Mouse (Mus musculus): ENCODE results near the gene Thap3. TPM values are rescaled to one million over a fixed set of nuclear protein-coding genes. Genes with fewer than 3 reads are reported as not detected.

Gene Thap3
- polyA plus RNA-seq, 1 experiment from 2014 or later, result 6.8 TPM

DNA sequence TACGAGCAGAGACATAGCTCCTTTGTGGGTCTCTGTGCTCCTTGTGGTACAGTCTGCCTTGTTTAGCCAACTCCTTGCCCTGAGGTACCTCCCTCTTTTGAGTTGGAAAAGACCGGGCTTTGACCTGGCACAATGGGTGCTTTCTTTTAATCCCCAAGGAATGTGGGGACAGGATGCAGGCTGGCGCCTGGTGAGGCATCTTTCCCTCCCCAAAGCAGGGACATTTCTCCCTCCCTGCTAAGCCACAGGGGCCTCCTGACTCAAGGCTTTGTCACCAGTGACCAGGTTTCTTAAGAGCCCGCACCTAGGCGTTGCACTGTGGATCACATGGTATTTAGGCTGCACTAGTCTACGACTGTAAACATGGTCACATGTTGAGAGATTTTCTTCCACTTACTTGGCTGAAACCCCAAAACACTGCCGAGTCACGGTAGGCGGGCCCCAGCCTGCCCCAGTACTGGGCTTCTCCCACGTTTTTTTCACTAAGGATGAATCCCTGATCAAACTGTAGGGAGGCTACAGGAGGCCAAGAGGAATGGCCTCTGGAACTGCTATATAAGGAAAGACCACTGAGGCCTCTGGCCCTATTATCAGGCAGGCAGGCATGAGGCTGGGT is 21.4 kb upstream of the Thap3 start:
- TF ChIP-seq CTCF (IDR thresholded peaks at IDR 0.05; ENCODE audit: low read depth) (no peak), EP300 (IDR thresholded peaks at IDR 0.05; ENCODE audit: low read depth) (no peak; the same call in 1 of the 2 replicates)
- ATAC-seq, result peak; percentile 79
- WGBS (ENCODE audit: insufficient replicate concordance), result 2% methylated on average over 10 of the region's 10 CpGs
- Histone ChIP-seq H3K36me3 (replicated peaks; ENCODE audit: insufficient read depth, low read length) (peaks cover 16% of the 10 kb centered on the region; the same call in 1 of the 2 replicates), H3K4me2 (ENCODE audit: low read depth, low read length) (peak overlapping the region; percentile 95), H3K9me3 (ENCODE audit: low read length) (no peaks in the 10 kb centered on the region), H3K27me3 (ENCODE audit: insufficient read depth, low read length) (peaks cover 3% of the 10 kb centered on the region; the same call in 1 of the 2 replicates), H3K27ac (ENCODE audit: low read depth) (peak overlapping the region; percentile 96), H3K4me3 (ENCODE audit: low read depth, low read length) (peak overlapping the region; percentile 87), H3K9ac (replicated peaks) (peak overlapping the region; percentile 83), H3K4me1 (ENCODE audit: insufficient read depth) (peaks cover 37% of the 10 kb centered on the region)
- DNase-seq, result peak; percentile 76

DNA sequence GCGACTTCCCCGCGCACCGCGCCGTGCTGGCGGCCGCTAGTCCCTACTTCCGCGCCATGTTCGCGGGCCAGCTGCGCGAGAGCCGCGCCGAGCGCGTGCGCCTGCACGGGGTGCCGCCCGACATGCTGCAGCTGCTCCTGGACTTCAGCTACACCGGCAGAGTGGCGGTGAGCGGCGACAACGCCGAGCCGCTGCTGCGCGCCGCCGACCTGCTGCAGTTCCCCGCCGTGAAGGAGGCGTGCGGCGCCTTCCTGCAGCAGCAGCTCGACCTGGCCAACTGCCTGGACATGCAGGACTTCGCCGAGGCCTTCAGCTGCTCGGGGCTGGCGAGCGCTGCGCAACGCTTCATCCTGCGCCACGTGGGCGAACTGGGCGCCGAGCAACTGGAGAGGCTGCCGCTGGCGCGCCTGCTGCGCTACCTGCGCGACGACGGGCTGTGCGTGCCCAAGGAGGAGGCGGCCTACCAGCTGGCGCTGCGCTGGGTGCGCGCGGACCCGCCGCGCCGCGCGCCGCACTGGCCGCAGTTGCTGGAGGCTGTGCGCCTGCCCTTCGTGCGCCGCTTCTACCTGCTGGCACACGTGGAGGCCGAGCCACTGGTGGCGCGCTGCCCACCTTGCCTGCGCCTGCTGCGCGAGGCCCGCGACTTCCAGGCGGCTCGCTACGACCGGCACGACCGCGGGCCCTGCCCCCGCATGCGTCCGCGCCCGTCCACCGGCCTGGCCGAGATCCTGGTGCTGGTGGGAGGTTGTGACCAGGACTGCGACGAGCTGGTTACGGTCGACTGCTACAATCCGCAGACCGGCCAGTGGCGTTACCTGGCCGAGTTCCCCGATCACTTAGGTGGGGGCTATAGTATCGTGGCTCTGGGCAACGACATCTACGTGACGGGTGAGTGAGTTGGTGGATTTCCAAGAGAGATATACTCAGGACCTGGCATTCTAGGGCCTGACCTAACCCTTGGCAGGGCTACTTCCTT is 20.6 kb upstream of the Thap3 start:
- DNase-seq, result peak; percentile 64
- H3K36me3 ChIP-seq (replicated peaks; ENCODE audit: insufficient read depth, low read length), result peaks cover 12% of the 10 kb centered on the region; the same call in 1 of the 2 replicates
- H3K4me3 ChIP-seq (ENCODE audit: low read depth, low read length), result peak overlapping the region; percentile 87
- ATAC-seq, result peak; percentile 51
- peaks cover 37% of the 10 kb centered on the region for H3K4me1 ChIP-seq (ENCODE audit: insufficient read depth)
- H3K4me2 ChIP-seq (ENCODE audit: low read depth, low read length), result peak overlapping the region; percentile 95
- H3K9ac ChIP-seq (replicated peaks), result peak overlapping the region; percentile 83
- peaks cover 3% of the 10 kb centered on the region; the same call in 1 of the 2 replicates for H3K27me3 ChIP-seq (ENCODE audit: insufficient read depth, low read length)
- TF ChIP-seq CTCF (IDR thresholded peaks at IDR 0.05; ENCODE audit: low read depth), result no peak
- no peak for TF ChIP-seq EP300 (IDR thresholded peaks at IDR 0.05; ENCODE audit: low read depth)
- peak overlapping the region; percentile 96 for H3K27ac ChIP-seq (ENCODE audit: low read depth)
- WGBS (ENCODE audit: insufficient replicate concordance), result 3% methylated on average over 106 of the region's 115 CpGs
- H3K9me3 ChIP-seq (ENCODE audit: low read length), result no peaks in the 10 kb centered on the region

DNA sequence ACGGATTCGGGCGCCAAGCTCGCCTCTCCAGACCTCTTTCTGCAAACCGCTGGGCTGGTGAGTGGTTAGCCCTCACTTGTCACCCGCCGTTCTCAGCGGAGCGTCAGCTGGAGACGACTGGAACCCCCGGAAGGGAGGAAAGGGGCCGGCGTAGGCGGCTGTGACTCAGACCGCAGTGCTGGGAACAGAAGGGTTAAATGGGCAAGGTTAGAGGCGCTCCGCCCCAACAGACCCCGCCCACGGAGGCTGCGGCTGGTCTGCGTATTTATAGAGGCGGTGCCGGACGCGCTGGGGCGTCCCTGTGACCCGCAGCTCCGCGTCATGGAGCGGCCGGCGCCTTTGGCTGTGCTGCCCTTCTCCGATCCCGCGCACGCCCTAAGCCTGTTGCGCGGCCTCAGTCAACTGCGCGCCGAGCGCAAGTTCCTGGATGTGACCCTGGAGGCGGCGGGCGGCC is 19.9 kb upstream of the Thap3 start, which contains the start of gene Klhl21:
Gene Klhl21, plus strand, starts transcription at position 182 of the 454 bp plus-strand sequence.
- peak within 1 kb of the TSS; percentile 83 for H3K9ac ChIP-seq (replicated peaks)
- TF ChIP-seq CTCF (IDR thresholded peaks at IDR 0.05; ENCODE audit: low read depth) (no peak), EP300 (IDR thresholded peaks at IDR 0.05; ENCODE audit: low read depth) (no peak)
- ATAC-seq (peak; percentile 80), DNase-seq (peak; percentile 95)
- WGBS (ENCODE audit: insufficient replicate concordance), result under 1% methylated on average over 44 of the region's 45 CpGs
- peaks cover 37% of the 10 kb centered on the region for H3K4me1 ChIP-seq (ENCODE audit: insufficient read depth)
- H3K4me2 ChIP-seq (ENCODE audit: low read depth, low read length), result peak within 1 kb of the TSS; percentile 95
- peak within 1 kb of the TSS; percentile 96 for H3K27ac ChIP-seq (ENCODE audit: low read depth)
- peaks cover 3% of the 10 kb centered on the region; the same call in 1 of the 2 replicates for H3K27me3 ChIP-seq (ENCODE audit: insufficient read depth, low read length)
- peak within 1 kb of the TSS; percentile 87 for H3K4me3 ChIP-seq (ENCODE audit: low read depth, low read length)
- peaks cover 7% of the 10 kb centered on the region; the same call in 1 of the 2 replicates for H3K36me3 ChIP-seq (replicated peaks; ENCODE audit: insufficient read depth, low read length)
- H3K9me3 ChIP-seq (ENCODE audit: low read length), result no peaks in the 10 kb centered on the region

DNA sequence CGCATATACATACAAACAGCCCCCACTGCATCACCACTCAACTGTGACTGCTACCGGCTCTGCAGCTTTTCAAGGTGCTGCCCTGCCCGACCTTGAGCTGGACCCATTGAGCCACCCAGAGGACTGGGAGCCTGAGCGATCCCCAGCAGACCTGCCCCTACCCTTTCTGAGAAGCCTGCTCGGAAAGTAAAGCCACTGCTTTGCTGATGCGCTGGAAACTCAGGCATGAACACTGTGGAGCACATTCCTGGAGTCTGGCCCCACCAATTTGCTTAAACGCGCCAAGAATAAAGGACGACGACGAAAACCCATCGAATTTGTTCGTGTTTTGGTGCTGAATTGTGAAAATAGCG is 19.3 kb upstream of the Thap3 start:
- Histone ChIP-seq H3K27ac (ENCODE audit: low read depth) (peak overlapping the region; percentile 96; the same call in 1 of the 2 replicates), H3K9me3 (ENCODE audit: low read length) (no peaks in the 10 kb centered on the region), H3K4me3 (ENCODE audit: low read depth, low read length) (peak overlapping the region; percentile 87), H3K9ac (replicated peaks) (peak overlapping the region; percentile 83), H3K4me2 (ENCODE audit: low read depth, low read length) (peak overlapping the region; percentile 95), H3K4me1 (ENCODE audit: insufficient read depth) (peaks cover 37% of the 10 kb centered on the region), H3K36me3 (replicated peaks; ENCODE audit: insufficient read depth, low read length) (peaks cover 7% of the 10 kb centered on the region; the same call in 1 of the 2 replicates), H3K27me3 (ENCODE audit: insufficient read depth, low read length) (peaks cover 3% of the 10 kb centered on the region; the same call in 1 of the 2 replicates)
- WGBS (ENCODE audit: insufficient replicate concordance), result 1% methylated on average over 14 of the region's 14 CpGs
- no peak for ATAC-seq
- TF ChIP-seq EP300 (IDR thresholded peaks at IDR 0.05; ENCODE audit: low read depth), result no peak
- TF ChIP-seq CTCF (IDR thresholded peaks at IDR 0.05; ENCODE audit: low read depth), result no peak
- no peak for DNase-seq

DNA sequence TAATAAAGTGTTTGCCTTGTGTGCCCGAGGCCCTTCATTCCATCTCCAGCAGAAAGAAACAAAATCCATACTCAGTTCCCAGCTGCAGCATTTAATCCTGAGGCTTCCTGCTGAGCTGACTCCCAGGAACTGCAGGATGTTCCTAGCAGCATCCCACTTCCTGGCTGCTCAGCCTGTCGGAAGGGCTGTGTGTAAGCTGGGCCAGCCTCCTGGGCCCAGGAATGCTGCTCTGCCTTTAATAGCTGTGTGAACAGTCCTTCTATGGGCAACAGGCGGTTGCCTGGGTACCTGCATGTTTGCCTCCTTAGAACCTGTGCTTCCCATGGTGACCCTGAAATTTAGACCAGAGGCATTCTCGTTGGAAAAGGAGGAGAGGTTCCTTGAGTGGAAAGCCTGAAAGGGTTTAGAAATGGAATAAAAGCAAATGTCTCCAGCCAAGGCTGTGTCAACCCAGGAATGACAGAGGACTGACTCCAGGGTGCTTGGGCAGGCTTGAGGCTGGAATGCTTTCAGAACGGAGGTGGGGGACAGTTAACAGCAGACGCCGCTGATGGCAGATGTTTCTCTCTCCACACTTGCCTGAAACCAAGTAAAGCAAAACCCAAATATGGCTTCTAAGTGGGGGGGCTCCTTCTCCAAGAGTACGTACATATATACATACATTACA is 18.8 kb upstream of the Thap3 start:
- ATAC-seq (no peak), DNase-seq (no peak)
- H3K4me1 ChIP-seq (ENCODE audit: insufficient read depth), result peaks cover 37% of the 10 kb centered on the region
- H3K4me2 ChIP-seq (ENCODE audit: low read depth, low read length), result peak overlapping the region; percentile 95
- TF ChIP-seq EP300 (IDR thresholded peaks at IDR 0.05; ENCODE audit: low read depth) (no peak), CTCF (IDR thresholded peaks at IDR 0.05; ENCODE audit: low read depth) (no peak)
- 36% methylated on average over 8 of the region's 8 CpGs for WGBS (ENCODE audit: insufficient replicate concordance)
- H3K4me3 ChIP-seq (ENCODE audit: low read depth, low read length), result peak overlapping the region; percentile 87
- peaks cover 3% of the 10 kb centered on the region; the same call in 1 of the 2 replicates for H3K27me3 ChIP-seq (ENCODE audit: insufficient read depth, low read length)
- H3K27ac ChIP-seq (ENCODE audit: low read depth), result peak overlapping the region; percentile 96; the same call in 1 of the 2 replicates
- H3K36me3 ChIP-seq (replicated peaks; ENCODE audit: insufficient read depth, low read length), result peaks cover 4% of the 10 kb centered on the region; the same call in 1 of the 2 replicates
- no peaks in the 10 kb centered on the region for H3K9me3 ChIP-seq (ENCODE audit: low read length)
- H3K9ac ChIP-seq (replicated peaks), result peak overlapping the region; percentile 83; the same call in 1 of the 2 replicates

All from liver, postnatal 0 days (tissue).